Mouse (Mus musculus) brain, embryonic 14.5 days (tissue): ENCODE measurements around the gene Atp6ap2.
"Not testable (repeated sequence)": the region's sequence is repeated elsewhere in the genome, so short reads cannot be mapped to it uniquely, and the experiment has no call there.

Experiments
- CTCF ChIP-seq: fragments of 200-500 bp; IDR thresholded peaks from 2 replicates; pipeline ENCODE4 v1.5.1; 2012; ENCODE audit warnings: inconsistent platforms, mild to moderate bottlenecking, moderate library complexity, borderline replicate concordance; ENCODE audit not compliant: insufficient read depth, insufficient read length; ENCODE audit errors: extremely low read depth
- POLR2A ChIP-seq: fragments of 200-500 bp; IDR thresholded peaks from 2 replicates; pipeline ENCODE4 v1.6.1; 2012; ENCODE audit warnings: mild to moderate bottlenecking, inconsistent platforms, borderline replicate concordance; ENCODE audit not compliant: poor library complexity, insufficient read depth, insufficient read length, severe bottlenecking; ENCODE audit errors: extremely low read depth

DNA sequence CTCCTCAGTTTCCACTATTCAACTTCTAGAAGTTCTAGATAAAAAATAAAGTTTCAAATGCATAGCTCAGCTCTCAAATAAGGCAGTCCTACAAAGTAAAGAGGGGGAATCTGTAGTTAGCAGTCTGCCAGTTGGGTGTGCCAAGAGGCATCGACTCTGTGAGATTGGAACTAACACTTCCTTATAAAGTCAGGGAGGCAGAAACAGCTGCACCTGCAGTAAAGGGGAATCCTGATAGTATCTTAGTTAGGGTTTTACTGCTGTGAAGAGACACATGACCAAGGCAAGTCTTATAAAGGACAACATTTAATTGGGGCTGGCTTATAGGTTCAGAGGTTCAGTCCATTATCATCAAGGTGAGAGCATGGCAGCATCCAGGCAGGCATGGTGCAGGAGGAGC is 24.8 kb downstream of the Atp6ap2 start:
- TF ChIP-seq POLR2A, CTCF: not testable (repeated sequence)
